29 mouse cellular contexts compared by ENCODE assay signal in the genomic region with DNA sequence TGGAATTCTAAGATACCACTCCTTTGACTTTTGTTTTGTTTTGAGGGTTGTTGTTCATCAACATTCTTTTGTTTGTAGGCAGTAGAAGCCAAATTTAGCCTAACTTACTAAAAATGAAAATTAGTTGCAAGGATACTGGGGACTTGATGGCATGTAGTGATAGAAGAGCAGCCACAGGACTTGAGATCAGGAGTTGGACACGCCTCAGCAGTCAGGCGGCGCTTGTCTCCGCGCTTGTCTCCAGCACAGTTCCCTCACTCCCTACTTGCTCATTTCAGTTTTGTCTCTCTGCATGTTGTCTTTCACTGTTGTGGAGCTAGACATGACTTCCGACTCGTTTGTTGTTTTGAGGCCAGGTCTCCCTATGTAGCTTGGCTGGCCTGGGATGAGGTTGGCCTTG. TPM values are rescaled to one million over a fixed set of nuclear protein-coding genes. Genes with fewer than 3 reads are reported as not detected.
A peak's percentile ranks its signal among the peaks of the same experiment; 100 is the strongest.
DNase-seq lines count a peak whose midpoint lies in the region; ATAC-seq and TF ChIP-seq lines count a peak whose summit lies in the region.
"Had no signal": no experiment of that assay in that cellular context is flagged by ENCODE, and none has a peak within 500 bp of the region (broad histone marks: within the 10 kb centered on the region; RNA-seq: fewer than 3 reads in every experiment).

No protein-coding gene starts in this region.

- H3K9me3 ChIP-seq in liver, embryonic 12.5 days (replicated peaks), result no peaks in the 10 kb centered on the region
- H3K9me3 ChIP-seq: embryonic facial prominence, embryonic 13.5 days; forebrain, embryonic 12.5 days; heart, embryonic 15.5 days; limb, embryonic 10.5 days; limb, embryonic 15.5 days; lung, embryonic 15.5 days; neural tube, embryonic 15.5 days had no signal

- peak overlapping the region; percentile 46 for H3K9ac ChIP-seq in liver, embryonic 12.5 days
- H3K9ac ChIP-seq: embryonic facial prominence, embryonic 13.5 days; forebrain, embryonic 12.5 days; forebrain, postnatal 0 days; heart, embryonic 15.5 days; limb, embryonic 15.5 days; lung, embryonic 15.5 days; neural tube, embryonic 15.5 days had no signal

- H3K36me3 ChIP-seq in liver, embryonic 12.5 days, result peaks cover 26% of the 10 kb centered on the region
- H3K36me3 ChIP-seq: embryonic facial prominence, embryonic 13.5 days; forebrain, embryonic 12.5 days; heart, embryonic 15.5 days; limb, embryonic 10.5 days; limb, embryonic 15.5 days; lung, embryonic 15.5 days; neural tube, embryonic 15.5 days had no signal

- 68% methylated on average over 7 of the region's 7 CpGs for WGBS in liver, embryonic 12.5 days (ENCODE audit: insufficient replicate concordance)

- H3K27ac ChIP-seq in layer of hippocampus, adult 2 months, result peak overlapping the region; percentile 15; the same call in 1 of the 2 replicates
- peak overlapping the region; percentile 22; the same call in 1 of the 2 replicates for H3K27ac ChIP-seq in liver, embryonic 12.5 days
- H3K27ac ChIP-seq: embryonic facial prominence, embryonic 13.5 days; forebrain, embryonic 12.5 days; heart, embryonic 15.5 days; kidney, postnatal 0 days; limb, embryonic 10.5 days; limb, embryonic 15.5 days; lung, embryonic 15.5 days; neural tube, embryonic 15.5 days; stomach, postnatal 0 days had no signal

- H3K27me3 ChIP-seq in liver, embryonic 12.5 days (replicated peaks), result no peaks in the 10 kb centered on the region
- H3K27me3 ChIP-seq: embryonic facial prominence, embryonic 13.5 days; forebrain, embryonic 12.5 days; heart, embryonic 15.5 days; limb, embryonic 15.5 days; lung, embryonic 15.5 days; neural tube, embryonic 15.5 days had no signal

- peak overlapping the region; percentile 39 for H3K4me2 ChIP-seq in liver, embryonic 12.5 days
- H3K4me2 ChIP-seq: embryonic facial prominence, embryonic 13.5 days; forebrain, embryonic 12.5 days; heart, embryonic 15.5 days; limb, embryonic 15.5 days; lung, embryonic 15.5 days; neural tube, embryonic 15.5 days had no signal

- ATAC-seq in liver, embryonic 12.5 days, result no peak
- ATAC-seq in megakaryocyte progenitor cell, adult 5-6 weeks (replicated peaks; ENCODE audit: poor library complexity), result peak; percentile 52; the same call in 1 of the 2 replicates
- ATAC-seq: forebrain, postnatal 0 days; hindbrain, embryonic 16.5 days had no signal

- DNase-seq in layer of hippocampus, adult 2 months (ENCODE audit: low spot score in 2 of 2), result no peak
- no peak for DNase-seq in layer of hippocampus, adult 8-10 months (ENCODE audit: low spot score in 2 of 2)
- peak; percentile 6 for DNase-seq in ZHBTc4 (ENCODE audit: low read depth, low spot score)
- no peak for DNase-seq in gastrocnemius, postnatal 36 days
- no peak for DNase-seq in frontal cortex, postnatal 25 days (ENCODE audit: low spot score in 2 of 2)
- no peak for DNase-seq in left cerebral cortex, adult 11 months (ENCODE audit: low spot score)
- DNase-seq: adrenal gland, adult 8-10 months; cerebellum, adult 9-10 months; forebrain, postnatal 0 days; gastrocnemius, postnatal 10 days; kidney, adult 8-10 months; midbrain, embryonic 14.5 days; retina, postnatal 1 day; right cerebral cortex, postnatal 25 days; thymus, adult 18-20 months; thymus, postnatal 25 days had no signal

- no peak overlapping the region for H3K4me3 ChIP-seq in layer of hippocampus, adult 2 months
- no peak overlapping the region for H3K4me3 ChIP-seq in liver, embryonic 12.5 days
- H3K4me3 ChIP-seq: embryonic facial prominence, embryonic 13.5 days; erythroblast, embryonic 14.5 days; forebrain, embryonic 12.5 days; heart, embryonic 15.5 days; limb, embryonic 10.5 days; limb, embryonic 15.5 days; lung, embryonic 15.5 days; neural tube, embryonic 15.5 days had no signal

- TF ChIP-seq CTCF in layer of hippocampus, adult 2 months (conservative IDR thresholded peaks at IDR 0.05), result no peak

- intact Hi-C loops in gastrocnemius, postnatal 36 days (cut with DNase I), result no loop called here

- H3K4me1 ChIP-seq in liver, embryonic 12.5 days, result peaks cover 80% of the 10 kb centered on the region
- H3K4me1 ChIP-seq: embryonic facial prominence, embryonic 13.5 days; forebrain, embryonic 12.5 days; heart, embryonic 15.5 days; limb, embryonic 10.5 days; limb, embryonic 15.5 days; lung, embryonic 15.5 days; neural tube, embryonic 15.5 days had no signal

RNA-seq across cellular contexts. Expression of a gene that starts 11.1 kb away (rescaled TPM):
- total RNA-seq in layer of hippocampus, adult 2 months (2021), result 10 to 100 TPM; 39.9 to 41.5 TPM
- 10 to 100 TPM; 43.4 to 53.1 (median 50.3) TPM for total RNA-seq in layer of hippocampus, adult 8-10 months (2022)
- 32.6 and 32.7 TPM in 2 replicates for polyA plus RNA-seq in liver, embryonic 12.5 days (2016; fragmentation: Nextera tagmentation; extraction: Ambion mirVana)
- 37.1 and 47.0 TPM in 2 replicates for total RNA-seq in megakaryocyte progenitor cell, adult 5-6 weeks (2015)
- total RNA-seq in megakaryocyte progenitor cell, adult 5-6 weeks (2017), result 24.9 and 28.4 TPM in 2 replicates
- 1 to 10 TPM; 2.6 to 3.5 TPM for total RNA-seq in gastrocnemius, postnatal 36 days (2021)

Comparison
In these comparisons a context has a peak if more than half of its experiments do, and no peak if none do; other contexts are left out.
1. RNA of a gene that starts 11.1 kb away (total RNA-seq): 43.4 to 53.1 TPM in layer of hippocampus, adult 8-10 months, 24.9 to 47.0 TPM in megakaryocyte progenitor cell, adult 5-6 weeks and 39.9 to 41.5 TPM in layer of hippocampus, adult 2 months; 2.6 to 3.5 TPM in gastrocnemius, postnatal 36 days; every median in the first group is over 4 times any median in the second.